Mouse (Mus musculus) midbrain, embryonic 13.5 days (tissue): ENCODE measurements around the gene Btnl4. TPM values are rescaled to one million over a fixed set of nuclear protein-coding genes. Genes with fewer than 3 reads are reported as not detected.

Source experiments
- ATAC-seq: fragments of 200-750 bp; cut with Nextera tagmentation; 2 replicates; pipeline ENCODE4 v1.8.0; 2017; ENCODE audit warnings: mild to moderate bottlenecking, moderate TSS enrichment, moderate library complexity
- H3K27ac ChIP-seq: fragments of 300-500 bp; sonication (generic); 2 replicates; pipeline ENCODE4 v1.5.1; 2015; ENCODE audit warnings: inconsistent platforms, mild to moderate bottlenecking, moderate library complexity
- H3K27me3 ChIP-seq: fragments of 300-500 bp; sonication (generic); 2 replicates; pipeline ENCODE4 v1.6.1; 2015; ENCODE audit warnings: mild to moderate bottlenecking, inconsistent platforms
- H3K36me3 ChIP-seq: fragments of 300-500 bp; sonication (generic); 2 replicates; pipeline ENCODE4 v1.6.1; 2015; ENCODE audit warnings: mild to moderate bottlenecking, inconsistent platforms
- H3K4me1 ChIP-seq: fragments of 300-500 bp; sonication (generic); replicated peaks from 2 replicates; pipeline ENCODE4 v1.6.1; 2015; ENCODE audit warnings: inconsistent platforms
- H3K4me2 ChIP-seq: fragments of 300-500 bp; sonication (generic); replicated peaks from 2 replicates; pipeline ENCODE4 v1.6.1; 2015; ENCODE audit warnings: moderate library complexity, mild to moderate bottlenecking, inconsistent platforms
- H3K4me3 ChIP-seq: fragments of 300-500 bp; sonication (generic); replicated peaks from 2 replicates; pipeline ENCODE4 v1.5.1; 2015; ENCODE audit warnings: mild to moderate bottlenecking, inconsistent platforms
- H3K9ac ChIP-seq: fragments of 300-500 bp; sonication (generic); replicated peaks from 2 replicates; pipeline ENCODE4 v1.6.1; 2015; ENCODE audit warnings: mild to moderate bottlenecking, inconsistent platforms
- H3K9me3 ChIP-seq: fragments of 300-500 bp; sonication (generic); 2 replicates; pipeline ENCODE4 v1.6.1; 2016; ENCODE audit warnings: mild to moderate bottlenecking, inconsistent platforms
- WGBS: fragments of 180-500 bp; shearing (Covaris S2); methylation state at CpG from one replicate; pipeline ENCODE4 v1.1.7; 2015; 5-methylcytosine and 5-hydroxymethylcytosine counted together
- polyA plus RNA-seq: library from polyadenylated mRNA; unstranded; fragments of >200 nt; fragmentation: Nextera tagmentation; extraction: Ambion mirVana; gene quantifications from 2 replicates; pipeline ENCODE4 v1.2.1, GENCODE M21; 2015

The Btnl4 gene
- polyA plus RNA-seq, 1 experiment from 2014 or later: not detected

DNA sequence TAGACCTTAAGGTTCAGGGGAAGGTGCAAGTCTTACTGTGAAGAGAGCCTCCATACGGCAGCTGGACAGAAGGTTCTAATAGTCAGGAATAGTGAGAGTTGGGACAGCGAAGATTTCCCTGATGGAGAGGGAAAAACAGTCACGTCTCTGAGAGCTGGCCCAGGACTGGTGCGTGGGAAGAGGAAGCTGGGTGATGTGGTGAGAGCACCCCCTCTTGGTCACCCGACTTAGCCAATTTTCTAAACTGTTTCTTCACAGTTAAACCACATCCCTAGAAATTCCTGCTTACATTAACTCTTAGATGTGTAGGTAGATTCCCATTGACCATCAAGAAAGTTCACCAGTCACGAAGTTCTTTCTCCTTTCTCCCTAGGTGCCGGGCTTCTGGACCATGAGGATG, 57.1 kb downstream of the Btnl4 start:
- no peaks in the 10 kb centered on the region for H3K9me3 ChIP-seq
- no peaks in the 10 kb centered on the region for H3K4me1 ChIP-seq
- H3K27me3 ChIP-seq: no peaks in the 10 kb centered on the region
- no peak overlapping the region for H3K4me3 ChIP-seq
- H3K4me2 ChIP-seq: no peak overlapping the region
- H3K27ac ChIP-seq: no peak overlapping the region
- ATAC-seq: no peak
- no peak overlapping the region for H3K9ac ChIP-seq
- no peaks in the 10 kb centered on the region for H3K36me3 ChIP-seq
- WGBS: 77% methylated on average over 7 of the region's 7 CpGs

Other genes starting within 250 kb of the Btnl4 start
- gene H2-Ob, start 238.4 kb downstream of the Btnl4 start, polyA plus RNA-seq: not detected in 2 replicates
- 1.7 and 2.1 TPM in 2 replicates for gene H2-Ab1, start 219.6 kb downstream of the Btnl4 start, polyA plus RNA-seq
- 0.28 and 0.41 TPM in 2 replicates for gene H2-Aa, start 189.5 kb downstream of the Btnl4 start, polyA plus RNA-seq
- gene H2-Eb1, start 171.5 kb downstream of the Btnl4 start, polyA plus RNA-seq: 1.7 and 2.1 TPM in 2 replicates
- gene H2-Eb2, start 151.7 kb downstream of the Btnl4 start, polyA plus RNA-seq: 0.12 TPM in 1 of 2 replicates, not detected in the other
- gene Btnl2, start 122.5 kb downstream of the Btnl4 start, polyA plus RNA-seq: not detected in 2 replicates
- not detected in 2 replicates for gene Btnl1, start 100.2 kb downstream of the Btnl4 start, polyA plus RNA-seq
- 4.6 and 5.6 TPM in 2 replicates for gene BC051142, start 78.5 kb downstream of the Btnl4 start, polyA plus RNA-seq
- not detected in 2 replicates for gene Btnl6, start 40.0 kb upstream of the Btnl4 start, polyA plus RNA-seq
- gene Notch4, start 87.0 kb upstream of the Btnl4 start, polyA plus RNA-seq: 8.9 and 9.1 TPM in 2 replicates
- gene Gpsm3, start 112.5 kb upstream of the Btnl4 start, polyA plus RNA-seq: 2.8 and 3.4 TPM in 2 replicates
- gene Pbx2, start 113.9 kb upstream of the Btnl4 start, polyA plus RNA-seq: 13.3 and 15.3 TPM in 2 replicates
- 1.5 and 2.2 TPM in 2 replicates for gene Ager, start 120.5 kb upstream of the Btnl4 start, polyA plus RNA-seq
- 324 and 337 TPM in 2 replicates for gene Rnf5, start 126.4 kb upstream of the Btnl4 start, polyA plus RNA-seq
- gene Agpat1, start 126.9 kb upstream of the Btnl4 start, polyA plus RNA-seq: 86.0 and 100 TPM in 2 replicates
- 6.8 and 8.6 TPM in 2 replicates for gene Egfl8, start 138.7 kb upstream of the Btnl4 start, polyA plus RNA-seq
- gene Ppt2, start 151.2 kb upstream of the Btnl4 start, polyA plus RNA-seq: 22.3 and 23.3 TPM in 2 replicates
- 7.4 and 7.5 TPM in 2 replicates for gene Prrt1, start 152.2 kb upstream of the Btnl4 start, polyA plus RNA-seq
- gene Fkbpl, start 167.4 kb upstream of the Btnl4 start, polyA plus RNA-seq: 17.0 and 18.9 TPM in 2 replicates
- gene Atf6b, start 169.8 kb upstream of the Btnl4 start, polyA plus RNA-seq: 118 and 122 TPM in 2 replicates
- 0.08 and 0.10 TPM in 2 replicates for gene Tnxb, start 193.2 kb upstream of the Btnl4 start, polyA plus RNA-seq